Mouse (Mus musculus): Measurements from ENCODE around the gene Fbxo8.

The Fbxo8 gene

DNA sequence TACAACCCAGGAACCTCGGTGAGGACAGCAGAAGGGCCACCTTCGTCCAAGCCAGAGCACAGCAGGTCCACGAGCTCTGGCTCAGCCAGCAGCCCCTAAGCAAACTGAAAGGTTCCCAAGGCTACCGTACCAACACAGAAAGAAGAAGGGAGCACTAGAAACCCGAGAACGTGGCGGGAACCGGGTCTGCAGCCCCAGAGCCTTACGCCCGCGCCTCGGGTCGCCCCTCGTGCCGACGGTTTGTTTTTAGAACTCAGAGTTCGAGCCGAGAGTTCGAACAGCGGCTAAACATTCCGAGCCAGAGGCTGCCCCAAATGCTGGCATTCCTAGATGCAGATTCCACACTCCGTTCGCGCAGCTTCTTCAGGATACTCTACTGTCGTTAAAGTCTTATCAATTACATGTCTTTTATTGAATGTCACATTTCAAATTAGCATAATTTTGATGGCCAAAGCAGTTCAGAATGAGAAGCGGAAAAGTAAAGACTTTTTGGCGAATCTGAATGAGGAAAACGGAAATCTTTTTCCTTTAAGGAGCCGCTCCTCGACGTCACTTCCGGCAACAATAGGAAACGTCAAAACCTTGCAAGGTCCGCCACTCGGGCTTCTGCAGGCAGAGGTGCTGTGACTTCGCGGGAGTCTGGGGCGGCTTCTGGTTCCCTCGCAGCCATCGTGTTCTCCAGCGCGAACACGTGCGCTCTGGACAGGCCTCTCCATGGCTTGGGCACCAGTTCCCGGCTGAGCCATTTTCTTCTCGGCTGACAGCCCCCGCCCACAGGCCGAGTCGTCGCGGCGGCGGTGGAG lies at the start of gene Fbxo8, which contains the start of gene Cep44:
Fbxo8 (plus strand) TSS at position 533 of the 803 bp plus-strand sequence.
Cep44 (minus strand) TSS at position 490 of the 803 bp plus-strand sequence.
- no peaks in the 10 kb centered on the region for H3K27me3 ChIP-seq (ENCODE audit: control insufficient read depth, insufficient read depth, low read length, poor library complexity, severe bottlenecking)
- H3K36me3 ChIP-seq (ENCODE audit: control insufficient read depth, insufficient read depth, low read length, poor library complexity, severe bottlenecking), result 0 out of 2 replicates have a peak, but pooled peaks cover 1% of the 10 kb centered on the region
- DNase-seq (ENCODE audit: low read depth, low spot score), result peak; percentile 92

- DNase-seq (ENCODE audit: low read depth, low spot score), result no peak
- Histone ChIP-seq H3K27me3 (ENCODE audit: control insufficient read depth, insufficient read depth, low read length, poor library complexity, severe bottlenecking) (no peaks in the 10 kb centered on the region), H3K36me3 (ENCODE audit: control insufficient read depth, insufficient read depth, low read length, poor library complexity, severe bottlenecking) (no peaks in the 10 kb centered on the region)
Observed at GRCm38 (mm10) chr8:56501911-56502310, 49.0 kb upstream of the Fbxo8 start.

- H3K36me3 ChIP-seq (ENCODE audit: control insufficient read depth, insufficient read depth, low read length, poor library complexity, severe bottlenecking), result no peaks in the 10 kb centered on the region
- H3K27me3 ChIP-seq (ENCODE audit: control insufficient read depth, insufficient read depth, low read length, poor library complexity, severe bottlenecking), result no peaks in the 10 kb centered on the region
- DNase-seq (ENCODE audit: low read depth, low spot score), result no peak
Observed at GRCm38 (mm10) chr8:56508318-56508951, 42.5 kb upstream of the Fbxo8 start.

- Histone ChIP-seq H3K27me3 (ENCODE audit: control insufficient read depth, insufficient read depth, low read length, poor library complexity, severe bottlenecking) (no peaks in the 10 kb centered on the region), H3K36me3 (ENCODE audit: control insufficient read depth, insufficient read depth, low read length, poor library complexity, severe bottlenecking) (no peaks in the 10 kb centered on the region)
- no peak for DNase-seq (ENCODE audit: low read depth, low spot score)
Observed at GRCm38 (mm10) chr8:56508952-56509479, 41.9 kb upstream of the Fbxo8 start.

DNA sequence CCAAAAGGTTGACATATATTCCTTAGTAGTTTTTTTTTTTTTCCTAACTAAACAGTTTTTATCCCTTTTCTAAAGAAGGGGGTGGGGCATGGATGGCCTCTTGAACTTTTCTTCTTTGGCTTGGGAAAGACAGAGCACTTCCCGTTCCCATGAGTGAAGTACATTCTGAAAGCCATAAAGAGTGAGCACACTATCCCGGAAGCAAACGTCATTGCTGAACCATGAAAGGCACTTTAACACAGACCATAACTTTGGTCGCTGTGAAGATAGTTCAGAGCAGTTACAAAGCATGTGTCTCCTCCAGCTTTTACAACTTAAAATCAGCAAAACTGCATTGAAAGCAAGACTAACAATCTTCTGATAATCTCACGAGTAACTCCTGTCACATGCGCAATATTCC lies 32.0 kb upstream of the Fbxo8 start:
- Histone ChIP-seq H3K36me3 (ENCODE audit: control insufficient read depth, insufficient read depth, low read length, poor library complexity, severe bottlenecking) (no peaks in the 10 kb centered on the region), H3K27me3 (ENCODE audit: control insufficient read depth, insufficient read depth, low read length, poor library complexity, severe bottlenecking) (no peaks in the 10 kb centered on the region)
- DNase-seq (ENCODE audit: low read depth, low spot score), result no peak

DNA sequence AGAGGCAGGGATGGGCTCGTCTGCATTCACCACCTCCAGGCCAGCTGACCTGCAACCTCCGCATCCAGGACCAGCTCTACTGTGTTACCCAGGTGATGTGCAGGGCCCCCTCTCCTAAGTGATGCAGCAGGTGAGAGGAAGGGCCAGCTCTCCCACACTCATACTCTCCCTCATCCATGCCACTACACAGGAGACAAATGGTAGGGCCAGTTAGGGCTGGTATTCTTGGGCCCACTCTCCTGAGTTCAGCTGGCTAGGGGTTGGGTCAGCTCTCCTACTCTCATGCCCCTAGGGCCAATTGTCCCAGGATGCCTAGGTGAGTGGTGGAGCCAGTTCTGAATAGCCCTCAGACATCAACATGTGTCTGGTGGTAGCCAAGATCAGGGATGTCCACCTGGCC lies 30.6 kb upstream of the Fbxo8 start:
- Histone ChIP-seq H3K36me3 (ENCODE audit: control insufficient read depth, insufficient read depth, low read length, poor library complexity, severe bottlenecking) (no peaks in the 10 kb centered on the region), H3K27me3 (ENCODE audit: control insufficient read depth, insufficient read depth, low read length, poor library complexity, severe bottlenecking) (no peaks in the 10 kb centered on the region)
- no peak for DNase-seq (ENCODE audit: low read depth, low spot score)

DNA sequence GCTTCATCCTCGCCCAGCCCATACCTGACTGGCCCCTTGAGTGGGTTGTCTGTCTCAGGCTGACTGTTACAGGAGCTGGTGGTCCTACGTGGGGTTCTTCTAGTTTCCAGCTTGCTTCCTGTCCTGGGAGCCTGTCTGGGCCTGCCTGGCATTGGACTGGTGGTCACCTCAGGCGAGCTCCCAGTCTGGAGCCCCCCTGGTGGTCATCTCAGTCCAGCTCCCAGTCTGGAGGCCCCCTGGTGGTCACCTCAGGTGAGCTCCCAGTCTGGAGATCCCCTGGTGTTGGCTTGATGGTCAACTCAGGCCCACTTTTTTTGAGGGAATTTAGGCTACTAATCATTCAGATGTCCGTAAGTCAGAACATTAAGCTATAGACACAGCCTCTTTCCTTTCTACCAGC lies 29.8 kb upstream of the Fbxo8 start:
- no peak for DNase-seq (ENCODE audit: low read depth, low spot score)
- Histone ChIP-seq H3K36me3 (ENCODE audit: control insufficient read depth, insufficient read depth, low read length, poor library complexity, severe bottlenecking) (no peaks in the 10 kb centered on the region), H3K27me3 (ENCODE audit: control insufficient read depth, insufficient read depth, low read length, poor library complexity, severe bottlenecking) (no peaks in the 10 kb centered on the region)

GRCm38 (mm10) chr8:56528869-56529268 lies 22.0 kb upstream of the Fbxo8 start:
- no peak for DNase-seq (ENCODE audit: low read depth, low spot score)
- H3K27me3 ChIP-seq (ENCODE audit: control insufficient read depth, insufficient read depth, low read length, poor library complexity, severe bottlenecking), result no peaks in the 10 kb centered on the region
- H3K36me3 ChIP-seq (ENCODE audit: control insufficient read depth, insufficient read depth, low read length, poor library complexity, severe bottlenecking), result peaks cover 6% of the 10 kb centered on the region; the same call in 1 of the 2 replicates

GRCm38 (mm10) chr8:56530359-56530758 lies 20.5 kb upstream of the Fbxo8 start:
- H3K36me3 ChIP-seq (ENCODE audit: control insufficient read depth, insufficient read depth, low read length, poor library complexity, severe bottlenecking), result peaks cover 6% of the 10 kb centered on the region; the same call in 1 of the 2 replicates
- H3K27me3 ChIP-seq (ENCODE audit: control insufficient read depth, insufficient read depth, low read length, poor library complexity, severe bottlenecking), result no peaks in the 10 kb centered on the region
- peak; percentile 73 for DNase-seq (ENCODE audit: low read depth, low spot score)

- no peak for DNase-seq (ENCODE audit: low read depth, low spot score)
- peaks cover 9% of the 10 kb centered on the region; the same call in 1 of the 2 replicates for H3K36me3 ChIP-seq (ENCODE audit: control insufficient read depth, insufficient read depth, low read length, poor library complexity, severe bottlenecking)
- H3K27me3 ChIP-seq (ENCODE audit: control insufficient read depth, insufficient read depth, low read length, poor library complexity, severe bottlenecking), result no peaks in the 10 kb centered on the region
Observed at GRCm38 (mm10) chr8:56540706-56541105, 10.2 kb upstream of the Fbxo8 start.

DNA sequence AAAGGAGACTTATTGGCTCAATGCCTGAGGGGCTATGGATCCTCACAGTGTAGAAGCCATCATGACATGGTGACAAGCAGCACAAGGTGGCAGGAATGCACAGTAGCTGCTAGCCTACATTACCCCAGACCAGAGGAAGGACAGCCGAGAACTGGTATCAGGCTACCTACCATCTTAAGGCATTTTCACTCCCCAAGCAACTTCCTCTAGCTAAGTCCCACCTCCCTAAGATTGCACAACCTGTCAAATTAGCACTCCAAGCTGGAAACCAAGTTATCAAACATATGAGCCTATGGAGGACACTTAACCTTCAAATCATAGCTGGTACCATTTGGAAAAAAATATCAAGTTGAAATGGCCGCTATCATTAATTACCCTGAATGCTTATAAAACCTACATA lies 3.0 kb upstream of the Fbxo8 start:
- Histone ChIP-seq H3K27me3 (ENCODE audit: control insufficient read depth, insufficient read depth, low read length, poor library complexity, severe bottlenecking) (no peaks in the 10 kb centered on the region), H3K36me3 (ENCODE audit: control insufficient read depth, insufficient read depth, low read length, poor library complexity, severe bottlenecking) (0 out of 2 replicates have a peak, but pooled peaks cover 2% of the 10 kb centered on the region)
- no peak for DNase-seq (ENCODE audit: low read depth, low spot score)

DNA sequence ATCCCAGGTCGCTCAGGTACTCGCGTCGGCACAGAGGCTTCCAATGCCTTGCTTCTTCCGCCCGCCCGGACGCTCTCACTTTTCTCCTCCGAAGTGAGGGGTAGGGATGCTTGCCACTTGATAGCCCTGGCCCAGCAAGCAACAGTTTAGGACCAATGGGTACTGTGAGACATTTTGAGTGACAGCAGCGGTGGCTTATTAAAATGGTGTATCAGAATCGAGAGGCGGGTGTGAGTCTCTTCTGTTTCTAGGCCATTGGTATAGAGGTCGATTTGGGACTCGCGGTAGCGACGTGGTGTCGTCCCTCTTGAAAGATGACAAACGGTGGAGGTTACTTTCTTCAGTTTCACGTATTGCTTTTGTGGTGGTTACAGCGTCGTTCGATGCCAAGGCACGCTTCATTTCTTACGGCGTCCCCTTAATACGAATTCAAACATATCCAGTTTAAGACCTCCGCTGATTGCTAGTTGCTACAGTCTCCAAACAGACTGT lies 517 bp downstream of the Fbxo8 start:
- Histone ChIP-seq H3K36me3 (ENCODE audit: control insufficient read depth, insufficient read depth, low read length, poor library complexity, severe bottlenecking) (no peaks in the 10 kb centered on the region), H3K27me3 (ENCODE audit: control insufficient read depth, insufficient read depth, low read length, poor library complexity, severe bottlenecking) (no peaks in the 10 kb centered on the region)
- peak; percentile 95 for DNase-seq (ENCODE audit: low read depth, low spot score)

DNA sequence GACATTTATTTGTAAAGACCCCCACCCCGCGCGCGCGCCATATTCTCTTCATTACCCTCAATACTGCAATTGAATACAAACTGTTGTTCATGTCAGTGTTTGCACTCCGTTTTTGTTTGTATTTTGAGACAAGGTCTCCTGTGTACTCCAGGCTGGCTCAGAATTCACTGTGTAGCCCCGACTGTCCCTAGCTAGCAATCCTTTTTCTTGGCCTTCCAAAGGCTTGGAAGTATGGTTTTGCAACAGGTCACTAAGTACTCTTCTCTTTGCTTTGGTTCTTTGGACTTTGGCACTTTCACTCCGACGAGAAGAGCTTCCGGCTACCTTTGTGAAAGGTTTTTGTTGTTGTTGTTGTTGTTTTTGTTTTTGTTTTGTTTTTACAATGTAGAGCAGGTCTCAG lies 1.2 kb downstream of the Fbxo8 start:
- no peaks in the 10 kb centered on the region for H3K27me3 ChIP-seq (ENCODE audit: control insufficient read depth, insufficient read depth, low read length, poor library complexity, severe bottlenecking)
- no peaks in the 10 kb centered on the region for H3K36me3 ChIP-seq (ENCODE audit: control insufficient read depth, insufficient read depth, low read length, poor library complexity, severe bottlenecking)
- DNase-seq (ENCODE audit: low read depth, low spot score), result no peak

DNA sequence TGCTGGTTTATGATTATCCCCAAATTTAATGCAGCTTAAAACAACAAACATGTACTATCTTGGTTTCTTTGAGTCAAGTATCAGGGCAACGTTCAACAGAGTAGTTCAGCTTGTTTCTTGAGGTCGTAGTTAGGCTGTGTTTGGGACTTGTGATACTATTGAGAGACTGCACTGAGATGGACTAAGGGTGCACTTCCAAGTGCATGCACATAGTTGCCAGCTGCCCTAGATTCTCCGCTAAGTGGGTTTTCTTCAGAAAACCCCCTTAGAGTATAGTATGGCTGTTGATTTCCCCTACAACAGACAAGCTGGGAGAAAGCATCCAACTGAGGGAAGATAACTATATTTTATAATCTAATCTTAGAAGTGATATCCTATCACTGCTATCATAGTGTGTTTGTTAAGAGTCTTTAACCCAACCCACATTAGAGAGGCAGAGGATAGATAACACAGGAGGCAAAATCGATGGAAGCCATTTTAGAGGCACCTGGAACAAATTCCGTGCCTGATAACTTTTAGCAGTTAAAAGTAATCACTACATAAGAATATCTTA lies 1.7 kb downstream of the Fbxo8 start:
- Histone ChIP-seq H3K36me3 (ENCODE audit: control insufficient read depth, insufficient read depth, low read length, poor library complexity, severe bottlenecking) (no peaks in the 10 kb centered on the region), H3K27me3 (ENCODE audit: control insufficient read depth, insufficient read depth, low read length, poor library complexity, severe bottlenecking) (no peaks in the 10 kb centered on the region)
- no peak for DNase-seq (ENCODE audit: low read depth, low spot score)

All from splenic B cell, adult 2 months (primary cell).